Mouse (Mus musculus) left cerebral cortex, postnatal 10 days (tissue): ENCODE results near the gene Fars2. TPM values are rescaled to one million over a fixed set of nuclear protein-coding genes. Genes with fewer than 3 reads are reported as not detected.

Experiments
- DNase-seq, 2 experiments: peaks; one replicate each; pipeline ENCODE4 v3.0.0; 2021 to 2022; ENCODE audit warnings: low spot score in 2 of 2, mixed read lengths in 1 of 2; ENCODE audit errors: extremely low spot score in 1 of 2
- intact Hi-C: fragments of 180-260 bp; cut with DNase I; formaldehyde crosslinking; loops from one replicate; pipeline ENCODE4 v1.15.1; 2025
- total RNA-seq, 2 experiments: library from RNA; stranded (reverse); gene quantifications; 2 replicates each; pipeline ENCODE4 v1.2.3; 2021

Fars2 gene
- total RNA-seq, 2 experiments from 2014 or later: 31.1 to 37.6 TPM

DNA sequence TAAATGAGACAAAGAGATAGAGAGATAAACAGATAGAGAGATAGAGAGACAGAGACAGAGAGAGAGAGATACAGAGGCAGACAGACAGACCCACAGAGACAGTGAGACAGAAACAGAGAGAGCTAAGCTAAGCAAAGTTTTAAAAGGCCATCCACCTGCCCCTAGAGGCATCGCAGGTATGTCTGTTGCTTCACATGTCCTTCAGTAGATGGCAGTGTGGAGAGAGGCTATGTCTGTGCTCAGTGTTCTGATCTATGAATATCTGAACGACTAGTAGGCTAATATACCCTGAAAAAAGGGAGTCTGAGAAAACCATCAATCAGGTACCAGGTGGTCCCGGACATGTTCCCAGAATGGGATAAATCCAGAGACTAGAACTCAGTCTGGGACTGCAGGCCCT, 537.0 kb downstream of the Fars2 start:
- no peak for DNase-seq
- intact Hi-C loops: no loop called here

DNA sequence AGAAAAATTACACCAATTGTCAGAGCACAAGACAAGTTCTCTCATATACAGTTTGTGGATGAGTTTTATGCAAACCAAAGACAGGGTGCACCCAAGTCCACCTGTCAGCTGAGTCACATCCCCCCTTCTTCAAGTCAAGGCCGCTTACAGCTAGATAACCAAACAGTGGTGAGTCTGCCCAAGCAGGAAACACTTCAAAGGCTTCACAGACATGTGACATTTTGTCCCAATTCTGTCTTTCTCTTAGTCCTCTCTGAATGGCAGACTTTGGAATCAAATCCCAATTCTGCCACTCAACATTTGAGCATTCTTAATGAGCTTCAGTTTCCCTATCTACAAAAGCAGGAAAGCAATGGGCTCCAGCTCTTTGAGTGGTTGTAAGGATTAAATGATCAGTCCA, 562.1 kb downstream of the Fars2 start:
- intact Hi-C loops: no loop called here
- DNase-seq: no peak

DNA sequence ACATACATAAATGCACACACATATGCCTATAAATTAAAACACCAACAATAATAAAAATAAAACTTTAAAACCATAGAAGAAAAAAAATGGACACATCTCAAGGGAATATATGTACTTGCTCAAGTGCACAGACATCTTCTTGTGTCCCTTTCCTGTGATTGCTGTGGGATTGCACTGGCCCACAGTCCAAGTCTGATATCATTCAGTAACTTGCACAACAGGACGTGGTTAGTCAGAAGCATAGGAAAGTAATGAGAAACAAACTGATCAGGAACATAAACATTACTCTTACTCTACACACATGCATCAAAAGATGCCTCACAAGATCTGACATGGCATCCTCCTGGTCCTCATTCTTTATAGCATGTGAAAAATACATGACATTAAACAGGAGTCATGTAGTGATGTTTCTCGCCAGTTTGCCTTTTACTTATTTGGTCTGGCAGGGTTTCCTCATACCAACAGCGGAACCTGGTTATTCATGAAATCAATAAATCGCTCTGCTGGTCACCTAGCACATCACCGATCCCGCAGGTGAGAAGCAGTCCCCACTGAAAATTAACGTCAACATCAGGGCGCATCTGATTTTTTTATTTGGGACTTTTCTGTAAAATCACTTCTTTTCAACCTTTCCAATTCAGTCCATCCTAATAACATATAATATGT, 563.6 kb downstream of the Fars2 start:
- DNase-seq: no peak
- intact Hi-C loops: no loop called here

DNA sequence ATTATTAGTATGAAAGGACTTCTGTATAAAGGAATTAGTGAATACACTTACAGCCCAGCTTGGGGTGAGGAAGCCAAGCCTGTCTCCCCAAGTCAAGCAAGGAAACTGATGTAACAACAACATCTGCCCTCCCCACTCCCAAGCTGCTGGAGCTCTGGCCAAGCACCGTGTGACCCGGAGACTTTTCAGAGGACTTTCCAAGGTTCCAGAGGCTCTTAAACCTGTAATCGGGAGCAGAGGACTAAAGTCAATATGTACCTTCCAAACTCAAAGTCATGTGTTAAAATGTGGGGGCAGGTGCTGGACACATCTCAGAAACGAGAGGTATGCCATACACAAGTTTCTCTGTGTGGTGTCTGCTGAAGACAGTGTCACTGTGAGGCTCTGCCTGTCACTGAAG, 566.4 kb downstream of the Fars2 start:
- intact Hi-C loops: no loop called here
- no peak for DNase-seq

DNA sequence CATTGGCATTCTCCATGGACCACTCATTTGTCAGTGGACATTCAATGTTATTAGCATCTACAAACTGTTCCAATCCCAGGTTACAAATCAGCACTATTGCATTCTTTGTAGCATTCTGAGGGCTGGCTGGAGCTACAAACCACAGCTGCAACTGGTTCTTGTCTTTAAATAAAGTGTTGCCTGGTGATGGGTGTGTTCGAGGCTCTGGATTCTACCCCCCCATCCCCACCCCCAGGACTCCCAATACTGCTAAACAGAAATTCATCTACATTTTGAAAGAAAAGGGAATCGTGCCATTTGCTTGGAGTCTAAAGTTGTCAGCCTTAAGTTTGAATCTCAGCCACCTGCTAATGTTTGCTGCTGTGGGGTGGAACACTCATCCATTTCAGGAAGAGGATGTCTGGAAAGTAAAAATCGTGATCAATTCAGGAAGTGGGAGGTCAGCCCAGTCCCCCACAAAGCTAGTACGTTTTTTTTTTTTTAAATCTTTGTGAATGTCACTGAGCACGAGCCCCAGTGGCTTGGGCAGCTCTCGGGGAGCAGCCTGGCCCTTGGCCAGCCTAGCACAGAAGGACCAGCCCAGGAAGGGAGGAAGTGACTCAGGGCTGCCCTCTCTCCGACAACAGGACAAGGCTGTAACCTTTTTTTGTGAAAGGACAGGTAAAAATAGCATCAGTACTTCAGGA, 578.4 kb downstream of the Fars2 start:
- intact Hi-C loops: no loop called here
- peak in 1 of 2 experiments; percentile 20 for DNase-seq

DNA sequence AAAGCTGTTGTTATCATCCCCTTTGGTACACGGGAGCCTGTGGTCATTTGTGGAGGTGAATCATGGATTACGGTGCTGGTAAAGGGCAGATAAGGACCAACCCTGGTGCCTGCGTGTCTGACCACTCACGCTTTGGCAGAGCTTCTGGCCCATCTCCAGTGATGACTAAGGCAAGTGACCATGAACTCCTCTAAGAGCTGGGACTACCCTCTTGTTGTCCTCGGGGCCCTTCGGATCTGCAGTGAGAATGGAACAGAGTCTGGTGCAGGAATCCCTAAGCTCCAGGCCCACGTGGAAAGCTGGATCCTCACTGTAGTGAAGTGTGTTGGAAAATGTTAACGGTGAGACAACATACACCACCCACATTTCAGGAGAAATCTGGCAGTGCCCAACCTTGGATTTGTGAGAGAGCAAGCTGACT, 579.1 kb downstream of the Fars2 start:
- DNase-seq: peak in 1 of 2 experiments; percentile 18
- intact Hi-C loops: no loop called here

DNA sequence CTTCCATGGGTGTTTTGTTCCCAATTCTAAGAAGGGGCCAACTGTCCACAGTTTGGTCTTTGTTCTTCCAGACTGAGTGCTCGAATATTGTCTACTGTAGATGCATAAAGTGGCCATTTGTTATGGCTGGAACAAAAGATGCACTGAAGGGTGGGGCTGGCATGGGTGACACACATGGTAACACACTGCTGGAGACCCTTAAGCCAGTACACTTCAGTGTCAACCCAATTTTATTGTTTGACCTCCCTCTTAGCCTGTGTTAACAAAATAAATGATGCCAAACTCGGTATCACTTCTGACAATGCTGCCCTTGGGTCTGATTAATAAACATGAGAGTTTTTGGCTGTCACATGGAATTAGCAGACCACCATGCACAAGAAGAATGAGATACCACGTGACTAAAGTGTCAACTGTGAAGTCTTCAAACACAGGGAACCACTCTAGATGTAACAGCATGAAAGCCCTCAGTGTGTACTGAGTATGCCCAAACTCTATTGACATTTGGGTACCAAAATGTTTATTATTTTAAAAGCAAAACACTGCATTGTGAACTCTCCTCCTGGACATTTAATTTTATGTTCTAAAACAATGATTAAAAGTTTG, 590.0 kb downstream of the Fars2 start:
- intact Hi-C loops: no loop called here
- no peak for DNase-seq

DNA sequence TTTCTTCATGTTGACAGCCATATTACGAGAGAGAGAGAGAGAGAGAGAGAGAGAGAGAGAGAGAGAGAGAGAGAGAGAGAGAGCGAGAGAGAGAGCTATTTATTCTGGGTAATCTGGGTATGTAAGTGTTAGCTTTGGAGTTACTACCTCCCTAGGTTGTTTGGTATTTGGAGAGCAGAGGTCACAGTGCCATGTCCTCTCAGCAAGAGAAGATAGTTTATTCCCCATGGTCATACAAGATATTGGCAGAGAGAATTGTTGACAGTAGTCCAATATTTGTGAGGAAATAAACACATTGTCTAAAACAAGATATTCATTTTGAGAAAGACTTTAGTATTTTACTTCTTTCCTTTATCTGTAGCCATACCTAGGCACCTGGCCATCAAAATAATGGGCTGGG, 596.9 kb downstream of the Fars2 start:
- intact Hi-C loops: no loop called here
- no peak for DNase-seq

DNA sequence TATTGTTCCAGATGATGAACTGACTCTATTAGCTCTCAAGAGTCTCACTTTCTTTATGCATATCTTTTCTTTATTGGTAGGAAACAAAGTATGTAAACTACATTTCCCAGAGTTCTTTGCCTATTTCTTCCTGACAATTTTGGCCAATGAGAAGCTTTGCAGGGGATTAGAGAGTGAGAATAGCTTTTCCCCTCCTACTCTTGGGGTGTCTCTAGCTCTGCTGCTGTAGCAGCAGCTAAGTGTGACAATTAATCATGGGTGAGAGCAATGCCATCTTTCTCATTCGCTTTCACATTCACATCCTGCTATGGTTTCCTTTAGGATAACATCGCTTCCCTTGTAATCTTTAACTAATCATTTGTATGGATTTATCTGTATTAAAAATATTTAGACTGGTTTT, 599.5 kb downstream of the Fars2 start:
- DNase-seq: no peak
- intact Hi-C loops: no loop called here

DNA sequence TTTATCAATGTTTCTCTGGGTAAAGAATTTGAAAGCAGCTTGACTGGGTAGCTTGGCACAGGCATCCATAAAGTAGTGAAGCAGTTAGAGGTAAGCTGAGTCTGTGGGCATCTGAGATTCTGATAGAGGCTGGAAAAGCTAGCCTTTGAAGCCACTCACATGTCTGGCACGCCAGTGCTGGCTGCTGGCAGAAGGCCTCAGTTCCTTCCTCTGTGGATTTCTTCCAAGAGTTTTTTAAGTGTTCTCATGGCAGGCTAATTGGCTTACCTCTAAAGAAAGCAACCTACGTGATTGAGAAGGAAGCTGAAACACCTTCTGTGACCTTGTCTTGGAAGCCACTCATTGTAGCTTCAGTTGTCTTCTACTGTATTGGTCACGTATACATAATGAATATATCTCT, 600.2 kb downstream of the Fars2 start:
- DNase-seq: no peak
- intact Hi-C loops: no loop called here

DNA sequence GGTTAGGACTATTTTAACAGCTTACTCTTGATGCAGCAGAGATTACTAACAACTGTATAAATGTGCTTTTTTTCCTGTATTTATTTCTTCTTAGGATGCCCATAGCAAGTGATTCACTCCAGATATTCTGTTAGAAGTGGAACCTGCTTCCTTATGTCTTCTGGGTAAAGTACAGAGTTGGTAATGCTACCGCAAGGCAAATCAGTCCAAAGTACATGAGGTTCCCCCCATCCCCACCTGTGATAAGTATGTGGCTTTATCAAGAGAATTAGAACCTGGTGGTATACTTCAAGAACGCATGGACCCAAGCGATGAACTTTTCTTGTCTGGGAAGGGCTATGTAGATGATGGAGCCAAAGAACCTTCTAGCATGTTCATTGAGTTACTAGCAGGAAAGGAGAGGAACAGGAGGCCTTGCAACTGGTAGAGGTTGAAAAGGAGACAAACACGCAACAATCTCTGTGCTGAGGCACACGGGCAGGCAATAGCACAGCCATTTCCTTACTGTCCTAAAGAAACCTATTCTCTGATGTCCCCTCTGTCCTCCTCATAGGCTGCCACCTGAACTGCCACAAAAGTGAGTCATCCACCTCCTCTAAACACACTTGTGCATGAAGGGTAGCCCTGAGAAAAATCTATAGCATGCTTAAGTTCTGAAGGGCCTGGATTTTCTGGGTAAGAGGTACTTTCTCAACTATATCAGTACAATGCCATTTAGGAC, 603.2 kb downstream of the Fars2 start:
- intact Hi-C loops: no loop called here
- no peak for DNase-seq

DNA sequence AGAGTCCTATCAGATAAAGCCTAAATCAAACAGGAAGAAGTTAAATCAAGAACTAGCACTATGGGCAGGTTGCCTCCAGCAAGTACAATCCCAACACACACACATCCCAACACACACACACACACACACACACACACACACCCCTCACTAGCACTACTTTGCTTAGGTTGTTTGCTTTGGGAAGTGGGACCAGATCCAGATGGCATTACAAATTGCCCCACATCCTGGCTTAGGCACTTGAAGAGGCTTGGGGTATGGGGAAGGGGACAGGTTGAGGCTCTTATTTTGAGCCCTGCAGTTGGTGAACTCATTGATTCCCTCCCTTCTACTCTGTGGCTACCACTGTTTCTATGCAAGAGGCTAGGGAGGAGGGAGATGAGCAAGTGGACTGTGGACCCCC, 605.1 kb downstream of the Fars2 start:
- DNase-seq: no peak
- intact Hi-C loops: no loop called here

DNA sequence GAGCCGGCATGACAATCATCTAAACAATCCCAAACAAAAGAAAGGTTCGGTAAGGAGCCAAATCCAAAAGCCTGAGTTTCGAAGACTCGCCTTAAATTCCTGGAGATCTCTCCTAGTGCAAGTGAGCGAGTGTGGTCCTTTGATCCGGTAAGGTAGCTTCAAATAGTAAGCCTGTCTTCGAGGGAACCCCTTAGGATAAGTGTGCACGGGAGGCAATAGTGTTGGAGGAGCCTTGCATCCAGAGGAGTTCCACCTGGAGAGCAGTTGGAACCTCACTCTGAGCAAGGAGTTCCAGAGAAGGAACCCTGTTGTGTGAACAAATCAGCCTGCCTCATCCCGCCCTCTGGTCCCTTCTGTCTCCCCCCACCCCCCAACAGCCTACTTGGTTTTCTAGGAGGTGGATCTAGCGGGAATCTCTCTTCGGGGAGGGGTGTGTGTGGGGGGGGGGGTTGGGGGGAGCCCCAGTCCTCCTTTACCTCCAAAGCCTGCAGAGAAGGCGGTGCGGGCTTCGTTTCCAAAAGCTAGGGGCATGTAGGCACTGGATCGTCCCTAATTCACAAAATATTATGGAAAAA, 606.6 kb downstream of the Fars2 start:
- intact Hi-C loops: no loop called here
- DNase-seq: no peak

DNA sequence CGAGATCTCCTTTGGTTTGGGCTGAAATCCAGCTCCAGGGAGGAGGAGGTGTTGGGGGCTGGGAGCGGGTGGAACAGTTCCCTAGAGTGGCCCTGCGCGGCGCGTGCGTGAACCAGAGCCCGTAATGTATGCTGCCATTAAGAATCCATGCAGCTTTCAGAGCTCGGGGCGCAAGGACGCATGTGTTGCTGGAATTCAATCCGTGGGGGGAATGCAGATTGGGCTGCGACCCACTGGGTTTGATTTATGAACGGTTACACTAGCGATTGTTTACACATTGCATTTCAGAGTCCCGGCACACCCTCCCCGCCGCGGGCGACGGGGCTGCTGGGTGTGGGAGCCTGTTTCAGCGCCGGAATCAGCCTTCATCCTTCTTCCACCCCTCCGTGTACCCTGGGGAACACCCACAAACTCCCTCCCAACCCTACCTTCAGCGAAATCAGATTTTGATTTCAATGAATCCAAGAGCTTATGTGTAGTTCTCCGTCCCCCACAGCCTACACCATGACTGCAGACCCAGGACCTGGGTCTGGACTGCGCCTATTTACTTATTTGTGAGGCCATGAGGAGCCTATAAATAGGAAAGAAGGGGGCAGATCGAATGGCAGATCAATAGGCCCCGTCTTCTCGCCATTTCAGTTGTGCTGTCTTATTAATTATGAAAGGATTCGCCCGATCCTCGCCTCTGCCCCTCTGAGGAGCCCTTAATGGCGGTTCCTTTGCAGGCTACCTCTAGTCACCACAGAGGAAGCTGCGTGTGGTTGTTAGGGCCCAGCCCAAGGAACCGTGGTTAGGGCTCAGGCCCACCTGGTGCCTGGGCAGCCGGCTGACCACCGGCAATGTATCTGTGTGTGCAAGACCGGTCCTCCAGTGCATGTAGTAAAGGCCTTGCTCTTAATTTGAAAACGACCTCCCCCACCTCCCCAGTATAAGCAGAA, 607.6 kb downstream of the Fars2 start:
- intact Hi-C loops: loop anchor here (5.0 kb wide), 1 partner anchor 587 kb away; no protein-coding TSS in a partner anchor
- DNase-seq: peak in 1 of 2 experiments; percentile 71

DNA sequence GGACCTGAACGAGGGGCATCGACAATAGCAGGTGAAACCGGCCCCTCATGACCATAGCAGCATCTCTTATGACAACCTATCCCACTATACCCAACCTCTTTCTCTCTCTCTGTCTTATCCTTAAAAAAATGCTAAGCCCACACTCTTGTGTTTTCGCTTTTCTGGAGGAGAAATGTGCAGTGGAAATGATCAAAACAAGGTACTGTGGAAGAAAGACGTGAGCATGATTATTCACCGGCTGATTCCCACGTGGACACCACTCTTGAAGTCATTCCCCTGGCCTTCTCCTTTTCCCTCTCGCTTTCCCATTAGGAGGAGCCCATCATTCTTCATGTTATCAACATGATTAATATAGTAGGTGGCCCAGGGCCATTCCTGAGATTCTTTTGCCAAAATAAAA, 608.7 kb downstream of the Fars2 start:
- no peak for DNase-seq
- intact Hi-C loops: loop anchor here (2.0 to 5.0 kb wide), 2 partner anchors 147 to 586 kb away; no protein-coding TSS in a partner anchor

DNA sequence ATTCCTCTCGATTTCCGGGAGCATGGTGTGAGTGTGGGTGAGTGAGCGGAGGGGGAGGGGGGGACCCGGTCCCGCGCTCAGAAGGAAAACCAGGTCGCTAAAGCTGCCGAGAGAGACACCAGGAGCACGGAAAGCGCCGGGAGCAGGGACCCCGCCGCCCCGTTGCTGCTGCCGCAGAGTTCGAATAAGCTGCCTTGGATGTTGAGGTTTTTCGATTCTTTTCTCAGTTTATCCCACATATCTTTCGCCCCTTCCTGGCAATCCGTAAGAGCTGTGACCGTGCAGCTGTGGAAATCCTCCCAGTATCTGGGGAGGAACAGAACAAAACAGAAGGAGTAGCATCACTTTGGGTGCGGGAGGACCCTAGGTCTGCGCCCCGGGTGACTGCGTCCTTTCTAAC, 609.3 kb downstream of the Fars2 start:
- DNase-seq: peak in 1 of 2 experiments; percentile 31
- intact Hi-C loops: loop anchor here (2.0 to 5.0 kb wide), 2 partner anchors 148 to 586 kb away; no protein-coding TSS in a partner anchor

DNA sequence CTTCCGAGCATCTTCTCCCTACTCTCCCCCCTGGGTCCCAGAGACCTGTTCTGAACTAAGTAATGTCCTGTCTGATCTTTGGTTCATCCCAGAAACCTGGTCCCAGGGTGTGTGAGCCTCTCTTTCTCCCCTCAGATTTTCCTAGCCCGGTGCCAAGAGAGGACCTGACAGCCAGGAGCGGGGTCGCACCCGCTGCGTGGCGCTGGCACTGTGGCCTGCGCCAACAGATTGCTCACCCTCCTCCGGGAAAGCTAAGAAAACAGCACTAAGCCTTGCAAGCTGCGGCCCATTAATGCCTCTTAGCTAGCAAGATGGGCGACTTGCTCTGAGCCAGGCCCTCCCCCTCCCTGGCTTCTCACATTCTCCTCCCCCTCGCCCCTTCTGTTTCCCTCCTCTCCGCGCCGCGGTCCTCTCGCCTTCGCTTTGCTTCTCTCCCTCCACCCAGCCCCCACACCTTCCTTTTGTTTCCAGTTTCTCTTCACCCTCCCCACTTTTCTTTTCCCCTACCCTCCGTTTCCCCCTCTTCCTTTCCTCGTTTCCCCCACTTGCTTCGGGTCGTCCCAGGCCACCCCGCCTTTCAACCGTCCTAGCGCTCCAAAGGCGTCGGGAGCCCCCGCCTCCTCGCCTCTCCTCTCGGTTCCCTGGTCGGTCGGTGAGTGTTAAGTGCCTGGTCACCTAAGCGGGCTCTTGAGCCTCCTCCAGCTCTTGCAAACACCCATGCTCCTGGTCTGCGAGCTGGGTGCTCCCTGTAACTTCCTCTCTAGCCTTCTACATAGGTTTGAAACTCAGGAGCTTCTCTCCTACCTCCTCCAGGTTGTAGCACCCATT, 610.0 kb downstream of the Fars2 start:
- intact Hi-C loops: loop anchor here (2.0 to 5.0 kb wide), 2 partner anchors 148 to 585 kb away; no protein-coding TSS in a partner anchor
- peak; percentile 55 to 75 for DNase-seq
